Mouse (Mus musculus): ENCODE data around the gene Ndufc1. TPM values are rescaled to one million over a fixed set of nuclear protein-coding genes. Genes with fewer than 3 reads are reported as not detected.
A peak's percentile ranks its signal among the peaks of the same experiment; 100 is the strongest.

Gene Ndufc1
- total and polyA plus RNA-seq, 3 experiments: 115 to 207 TPM; not detected in 1

DNA sequence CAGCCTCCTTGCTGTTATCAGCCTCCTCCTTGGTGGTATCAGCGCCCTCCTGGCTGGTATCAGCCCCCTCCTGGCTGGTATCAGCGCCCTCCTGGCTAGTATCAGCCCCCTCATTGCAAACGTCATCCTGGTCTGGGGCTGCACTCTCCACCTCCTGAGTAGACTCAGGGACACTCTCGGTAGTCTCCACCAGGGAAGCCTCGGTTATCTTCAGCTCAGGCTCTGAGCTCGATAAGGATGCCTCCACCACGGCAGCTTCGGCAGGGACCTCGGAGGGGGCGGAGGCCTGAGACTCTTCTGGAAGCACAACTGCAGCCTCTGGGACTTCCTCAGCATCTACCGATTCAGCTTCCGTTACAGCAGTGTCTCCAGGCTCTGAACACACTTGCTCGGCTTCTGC lies 19.9 kb downstream of the Ndufc1 start:
- Histone ChIP-seq H3K27ac (ENCODE audit: control insufficient read depth, low read depth, low read length) (no peak overlapping the region), H3K9me3 (replicated peaks; ENCODE audit: insufficient read depth, low read length) (no peaks in the 10 kb centered on the region), H3K79me2 (ENCODE audit: control insufficient read depth, insufficient read depth, low read length, poor library complexity) (no peaks in the 10 kb centered on the region), H3K4me1 (ENCODE audit: control insufficient read depth in 1 of 2, insufficient read depth in 2 of 2, low read length in 2 of 2) (peaks cover 3 to 11% of the 10 kb centered on the region in 2 experiments; a peak in 3 of 4 replicates), H3K4me3 (ENCODE audit: control insufficient read depth in 1 of 2, insufficient read depth in 1 of 2, low read depth in 2 of 2, low read length in 2 of 2) (peak overlapping the region; percentile 39 to 58), H3K27me3 (ENCODE audit: control insufficient read depth in 1 of 2, insufficient read depth in 2 of 2, low read length in 2 of 2) (no peaks in the 10 kb centered on the region), H3K9ac (ENCODE audit: control insufficient read depth, low read depth, low read length, poor library complexity, severe bottlenecking) (peak overlapping the region; percentile 21; the same call in 1 of the 2 replicates), H3K36me3 (ENCODE audit: control insufficient read depth in 1 of 2, insufficient read depth in 2 of 2, low read length in 2 of 2) (peaks cover 0 to 10% of the 10 kb centered on the region in 2 experiments; a peak in 2 of 4 replicates)
- DNase-seq (ENCODE audit: low read depth, low spot score): peak; percentile 85
- TF ChIP-seq SIN3A (IDR thresholded peaks at IDR 0.05; ENCODE audit: low read length) (no peak), TBP (IDR thresholded peaks at IDR 0.05; ENCODE audit: low read depth, low read length) (peak; percentile 91), MXI1 (IDR thresholded peaks at IDR 0.05; ENCODE audit: low read depth, low read length) (no peak), MYB (IDR thresholded peaks at IDR 0.05; ENCODE audit: low read depth, low read length) (no peak), POLR2A (IDR thresholded peaks at IDR 0.05; ENCODE audit: control insufficient read depth in 1 of 2, insufficient read depth in 1 of 2, low read depth in 1 of 2, low read length in 2 of 2, poor library complexity in 1 of 2) (peak in 1 of 2 experiments; percentile 35; a peak in 1 of 4 replicates), USF2 (IDR thresholded peaks at IDR 0.05; ENCODE audit: borderline replicate concordance in 1 of 2, insufficient read depth in 1 of 2, low read depth in 1 of 2, low read length in 2 of 2) (no peak), UBTF (IDR thresholded peaks at IDR 0.05; ENCODE audit: borderline replicate concordance, insufficient read depth, low read depth, low read length) (peak; percentile 81; the same call in 1 of the 2 replicates), CHD1 (IDR thresholded peaks at IDR 0.05; ENCODE audit: low read depth, low read length) (no peak), JUND (IDR thresholded peaks at IDR 0.05; ENCODE audit: low read depth, low read length) (no peak), ZKSCAN1 (IDR thresholded peaks at IDR 0.05; ENCODE audit: low read depth, low read length) (no peak), BHLHE40 (IDR thresholded peaks at IDR 0.05; ENCODE audit: borderline replicate concordance, low read depth, low read length) (no peak), TAL1 (IDR thresholded peaks at IDR 0.05; ENCODE audit: low read length) (peak; percentile 59), RCOR1 (IDR thresholded peaks at IDR 0.05; ENCODE audit: low read depth, low read length) (no peak; the same call in none of the 2 replicates), KAT2A (conservative IDR thresholded peaks at IDR 0.05; ENCODE audit: low read depth, low read length) (no peak), TCF12 (IDR thresholded peaks at IDR 0.05; ENCODE audit: low read depth, low read length) (peak; percentile 80), MAX (IDR thresholded peaks at IDR 0.05; ENCODE audit: low read length) (no peak), GATA1 (IDR thresholded peaks at IDR 0.05; ENCODE audit: low read depth, low read length) (peak; percentile 84), ELF1 (IDR thresholded peaks at IDR 0.05; ENCODE audit: low read depth, low read length) (0 out of 2 replicates have a peak, but pooled peaks have one; percentile 10), ZMIZ1 (IDR thresholded peaks at IDR 0.05; ENCODE audit: low read depth, low read length) (no peak), EP300 (IDR thresholded peaks at IDR 0.05; ENCODE audit: low read depth in 1 of 2, low read length in 2 of 2) (peak; percentile 31 to 82; a peak in 2 of 4 replicates), HCFC1 (IDR thresholded peaks at IDR 0.05; ENCODE audit: low read depth, low read length) (no peak), MEF2A (IDR thresholded peaks at IDR 0.05; ENCODE audit: extremely low read depth, insufficient replicate concordance, low read depth, low read length, poor library complexity, severe bottlenecking) (no peak), POLR2AphosphoS2 (IDR thresholded peaks at IDR 0.05; ENCODE audit: low read length) (no peak), ETS1 (IDR thresholded peaks at IDR 0.05; ENCODE audit: low read depth, low read length) (0 out of 2 replicates have a peak, but pooled peaks have one; percentile 31)
